Mouse (Mus musculus) heart, embryonic 12.5 days (tissue): ENCODE data around the gene Hsd17b2. TPM values are rescaled to one million over a fixed set of nuclear protein-coding genes. Genes with fewer than 3 reads are reported as not detected.
"Not testable (repeated sequence)": the region's sequence is repeated elsewhere in the genome, so short reads cannot be mapped to it uniquely, and the experiment has no call there.

Experiments
- ATAC-seq: fragments of 200-750 bp; cut with Nextera tagmentation; 2 replicates; pipeline ENCODE4 v1.8.0; 2017; ENCODE audit warnings: moderate TSS enrichment, moderate library complexity; ENCODE audit not compliant: insufficient number of reproducible peaks, low FRiP score
- H3K27ac ChIP-seq: fragments of 300-500 bp; sonication (generic); 2 replicates; pipeline ENCODE4 v1.5.1; 2016; ENCODE audit warnings: mild to moderate bottlenecking, moderate library complexity; ENCODE audit not compliant: poor library complexity, severe bottlenecking
- H3K27me3 ChIP-seq: fragments of 300-500 bp; sonication (generic); replicated peaks from 2 replicates; pipeline ENCODE4 v1.6.1; 2016; ENCODE audit warnings: mild to moderate bottlenecking, moderate library complexity
- H3K36me3 ChIP-seq: fragments of 300-500 bp; sonication (generic); 2 replicates; pipeline ENCODE4 v1.6.1; 2016; ENCODE audit warnings: mild to moderate bottlenecking, moderate library complexity
- H3K4me1 ChIP-seq: fragments of 300-500 bp; sonication (generic); replicated peaks from 2 replicates; pipeline ENCODE4 v1.6.1; 2016; ENCODE audit warnings: mild to moderate bottlenecking
- H3K4me2 ChIP-seq: fragments of 300-500 bp; sonication (generic); 2 replicates; pipeline ENCODE4 v1.6.1; 2016; ENCODE audit warnings: mild to moderate bottlenecking, moderate library complexity
- H3K4me3 ChIP-seq: fragments of 300-500 bp; sonication (generic); 2 replicates; pipeline ENCODE4 v1.5.1; 2016; ENCODE audit warnings: mild to moderate bottlenecking
- H3K9ac ChIP-seq: fragments of 300-500 bp; sonication (generic); 2 replicates; pipeline ENCODE4 v1.6.1; 2016; ENCODE audit warnings: mild to moderate bottlenecking, moderate library complexity
- H3K9me3 ChIP-seq: fragments of 300-500 bp; sonication (generic); replicated peaks from 2 replicates; pipeline ENCODE4 v1.6.1; 2016; ENCODE audit warnings: mild to moderate bottlenecking, moderate library complexity
- WGBS: fragments of 180-500 bp; shearing (Covaris S2); methylation state at CpG from one replicate; pipeline ENCODE4 v1.1.7; 2016; 5-methylcytosine and 5-hydroxymethylcytosine counted together
- polyA plus RNA-seq: library from polyadenylated mRNA; unstranded; fragments of >200 nt; fragmentation: Nextera tagmentation; extraction: Ambion mirVana; gene quantifications from 2 replicates; pipeline ENCODE4 v1.2.1, GENCODE M21; 2016

Gene Hsd17b2
- polyA plus RNA-seq, 1 experiment from 2014 or later, result 0.57 TPM

DNA sequence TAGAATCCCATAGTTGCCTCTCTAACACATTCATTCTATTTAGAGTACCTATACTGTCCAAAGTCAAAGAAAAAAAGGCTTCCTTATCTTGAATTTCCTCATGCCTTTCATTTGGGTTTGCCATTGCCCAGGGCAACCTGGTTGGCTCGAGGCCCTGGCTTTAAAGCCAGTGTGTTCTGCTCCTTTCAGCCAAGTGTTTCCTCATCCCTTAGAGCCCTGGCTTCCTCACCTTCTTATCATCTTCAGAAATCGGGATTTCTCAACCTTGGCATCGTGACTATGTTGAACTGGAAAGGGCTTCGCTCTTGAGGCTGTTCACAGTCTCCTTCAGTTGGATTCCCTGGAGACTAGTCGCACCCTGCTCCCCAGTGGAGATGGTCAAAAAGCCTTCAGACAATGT is 12.9 kb downstream of the Hsd17b2 start:
- H3K27ac ChIP-seq, result no peak overlapping the region
- ATAC-seq, result no peak
- no peaks in the 10 kb centered on the region for H3K4me1 ChIP-seq
- 0 out of 2 replicates have a peak, but pooled peaks cover 2% of the 10 kb centered on the region for H3K9me3 ChIP-seq
- no peaks in the 10 kb centered on the region for H3K27me3 ChIP-seq
- 84% methylated on average over 5 of the region's 5 CpGs for WGBS
- no peak overlapping the region for H3K4me3 ChIP-seq
- H3K36me3 ChIP-seq, result no peaks in the 10 kb centered on the region
- H3K4me2 ChIP-seq, result no peak overlapping the region
- H3K9ac ChIP-seq, result no peak overlapping the region

DNA sequence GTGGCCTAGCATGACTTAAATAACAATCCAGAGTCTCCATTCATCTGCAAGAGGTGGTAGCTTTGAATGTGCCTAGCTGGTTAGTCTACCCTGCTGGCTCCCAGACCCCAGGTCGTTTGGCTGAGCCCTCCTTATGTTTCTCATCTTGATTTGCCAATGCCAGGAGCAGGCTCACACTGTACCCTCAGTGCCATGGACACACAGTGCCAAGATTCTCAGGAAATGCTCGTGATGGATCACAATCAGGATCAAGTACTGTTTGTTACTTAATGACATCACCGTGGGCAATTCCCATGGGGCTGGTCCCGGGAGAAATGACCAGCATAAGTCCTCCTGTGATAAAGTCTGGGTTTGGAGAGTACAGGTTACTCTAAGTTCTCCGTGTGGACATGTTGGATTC is 14.2 kb downstream of the Hsd17b2 start:
- WGBS, result 71% methylated on average over 5 of the region's 5 CpGs
- H3K4me1 ChIP-seq, result no peaks in the 10 kb centered on the region
- no peak overlapping the region for H3K4me3 ChIP-seq
- H3K9ac ChIP-seq, result no peak overlapping the region
- no peaks in the 10 kb centered on the region for H3K36me3 ChIP-seq
- H3K4me2 ChIP-seq, result no peak overlapping the region
- no peak for ATAC-seq
- no peaks in the 10 kb centered on the region for H3K27me3 ChIP-seq
- no peak overlapping the region for H3K27ac ChIP-seq
- H3K9me3 ChIP-seq, result 0 out of 2 replicates have a peak, but pooled peaks cover 6% of the 10 kb centered on the region

DNA sequence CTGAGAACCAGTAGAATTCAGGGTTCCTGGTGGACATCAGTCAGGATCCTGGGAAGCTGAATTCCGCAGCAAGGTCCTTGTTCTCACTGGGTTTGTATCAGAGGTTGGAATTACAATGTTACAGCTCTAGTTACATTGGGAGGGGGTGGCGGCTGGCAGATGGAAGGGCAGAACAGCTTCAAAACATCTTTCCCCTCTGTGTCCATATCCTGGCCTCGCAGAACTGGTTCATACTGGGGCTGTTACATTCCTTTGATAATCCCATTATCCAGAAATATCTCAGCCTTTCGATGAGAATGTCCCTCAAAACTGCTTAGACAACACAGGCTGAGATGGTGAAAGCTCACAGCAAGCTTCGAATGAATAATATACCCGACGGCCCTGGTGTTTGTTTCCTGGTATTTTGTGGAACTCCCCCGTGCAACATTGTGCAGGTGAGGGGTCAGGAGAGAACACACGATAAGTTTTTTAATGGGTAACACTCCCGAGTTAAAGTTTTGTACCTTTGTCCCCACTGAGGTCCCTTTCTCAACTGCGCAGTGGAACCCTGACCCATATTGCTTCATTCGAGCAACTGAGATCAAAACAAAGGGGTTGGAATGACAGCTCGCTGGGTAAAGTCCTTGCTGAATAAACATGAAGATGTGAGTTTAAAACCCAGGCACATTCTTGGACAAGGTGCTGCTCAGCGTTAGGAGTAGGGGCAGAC is 16.6 kb downstream of the Hsd17b2 start:
- Histone ChIP-seq H3K9ac (no peak overlapping the region), H3K4me2 (no peak overlapping the region), H3K36me3 (no peaks in the 10 kb centered on the region), H3K4me3 (no peak overlapping the region), H3K27ac (no peak overlapping the region), H3K27me3 (no peaks in the 10 kb centered on the region), H3K9me3 (peaks cover 6% of the 10 kb centered on the region; the same call in 1 of the 2 replicates), H3K4me1 (no peaks in the 10 kb centered on the region)
- no peak for ATAC-seq
- 73% methylated on average over 14 of the region's 14 CpGs for WGBS

DNA sequence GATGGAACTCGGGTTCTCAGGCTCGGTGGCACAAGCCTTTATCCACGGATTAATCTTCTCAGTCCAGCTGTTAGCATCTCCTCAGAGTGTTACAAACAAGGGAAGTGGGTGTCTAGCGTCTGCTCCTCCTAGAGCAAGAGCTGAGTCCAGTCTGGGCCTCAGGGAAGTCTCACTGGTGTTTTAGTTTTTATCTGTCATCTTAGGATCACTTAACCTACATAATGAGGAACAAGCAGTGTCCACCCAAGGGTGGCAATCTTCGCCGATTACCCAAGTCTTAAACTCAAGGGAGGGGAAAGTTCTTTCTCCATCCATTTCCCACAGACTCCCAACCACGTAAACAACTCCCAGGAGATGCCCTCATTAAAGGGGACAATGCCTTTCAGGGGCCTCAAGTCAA is 24.8 kb downstream of the Hsd17b2 start:
- H3K36me3 ChIP-seq, result no peaks in the 10 kb centered on the region
- 58% methylated on average over 7 of the region's 7 CpGs for WGBS

DNA sequence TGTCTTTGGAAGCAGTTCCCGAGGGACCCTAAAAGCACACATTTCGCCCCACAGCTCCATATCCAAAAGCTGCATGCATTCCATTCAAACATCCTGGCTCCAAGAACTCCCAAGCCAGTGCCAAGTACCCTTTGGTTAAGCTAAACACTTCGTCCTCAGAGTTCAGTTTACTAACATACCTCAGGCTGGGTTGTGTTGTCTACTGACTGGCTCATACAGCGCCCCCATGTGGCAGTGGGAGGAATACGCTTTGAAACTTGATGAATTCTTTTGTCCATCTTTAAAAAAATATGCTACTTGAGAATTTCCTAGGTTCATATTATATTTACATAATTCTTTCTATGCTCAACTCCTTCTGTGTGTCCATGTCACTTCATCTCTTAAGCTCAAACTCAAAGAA is 25.9 kb downstream of the Hsd17b2 start:
- Histone ChIP-seq H3K27me3 (no peaks in the 10 kb centered on the region), H3K27ac (no peak overlapping the region), H3K4me2 (no peak overlapping the region), H3K36me3 (no peaks in the 10 kb centered on the region), H3K9me3 (no peaks in the 10 kb centered on the region), H3K9ac (no peak overlapping the region), H3K4me1 (no peaks in the 10 kb centered on the region), H3K4me3 (no peak overlapping the region)
- WGBS, result 66% methylated on average over 5 of the region's 5 CpGs
- ATAC-seq, result no peak

More for the DNA sequence above, 24.8 kb downstream of the Hsd17b2 start:
- ATAC-seq, result no peak
- Histone ChIP-seq H3K4me1 (no peaks in the 10 kb centered on the region), H3K4me3 (no peak overlapping the region), H3K9me3 (no peaks in the 10 kb centered on the region; the same call in 1 of the 2 replicates), H3K4me2 (no peak overlapping the region), H3K27ac (no peak overlapping the region), H3K27me3 (no peaks in the 10 kb centered on the region), H3K9ac (no peak overlapping the region)

DNA sequence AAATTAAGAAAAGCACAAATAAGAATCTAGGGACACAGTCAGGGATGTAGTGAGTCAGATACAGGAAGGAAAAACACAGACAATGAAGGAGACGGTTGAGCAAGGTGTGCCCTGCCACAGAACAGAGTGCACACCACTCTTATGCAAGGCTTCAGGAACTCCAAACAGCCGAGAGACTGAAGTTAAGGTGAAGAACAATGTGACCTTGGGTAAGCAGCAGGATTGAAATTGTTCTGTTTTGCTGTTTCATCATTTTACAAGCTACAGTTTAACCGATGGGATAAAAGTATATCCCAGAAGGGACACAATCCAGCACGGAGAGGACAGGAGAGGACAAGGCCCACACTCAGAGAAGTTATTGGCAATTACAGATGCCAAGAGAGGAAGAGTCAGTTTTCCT is 26.5 kb downstream of the Hsd17b2 start:
- H3K4me2 ChIP-seq, result no peak overlapping the region
- no peaks in the 10 kb centered on the region for H3K4me1 ChIP-seq
- H3K9ac ChIP-seq, result no peak overlapping the region
- ATAC-seq, result no peak
- H3K36me3 ChIP-seq, result no peaks in the 10 kb centered on the region
- no peak overlapping the region for H3K4me3 ChIP-seq
- no peak overlapping the region for H3K27ac ChIP-seq
- no peaks in the 10 kb centered on the region for H3K9me3 ChIP-seq
- WGBS, result 78% methylated on average over 4 of the region's 4 CpGs
- H3K27me3 ChIP-seq, result no peaks in the 10 kb centered on the region

DNA sequence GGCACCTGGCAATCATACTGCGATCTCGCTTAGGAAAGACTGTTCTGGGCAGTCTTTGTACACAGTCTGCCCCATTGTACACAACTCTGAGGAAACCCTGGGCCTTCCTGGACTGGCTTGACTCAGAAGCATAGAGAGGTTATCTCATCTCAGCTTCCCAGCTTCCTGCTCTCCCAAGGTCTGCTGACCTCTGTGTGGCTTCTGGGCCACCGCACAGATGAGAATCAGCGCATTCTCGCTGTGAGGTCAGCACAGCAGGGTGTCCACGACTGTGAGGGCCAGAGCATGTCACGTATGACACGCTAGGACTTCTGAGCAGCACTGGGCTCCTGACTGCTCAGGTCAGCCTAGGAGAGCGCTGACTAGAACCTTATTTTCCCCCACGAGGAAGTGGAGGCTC is 29.3 kb downstream of the Hsd17b2 start:
- no peaks in the 10 kb centered on the region for H3K4me1 ChIP-seq
- no peaks in the 10 kb centered on the region for H3K36me3 ChIP-seq
- H3K9me3 ChIP-seq, result no peaks in the 10 kb centered on the region
- H3K27me3 ChIP-seq, result no peaks in the 10 kb centered on the region
- WGBS, result 40% methylated on average over 10 of the region's 10 CpGs
- H3K27ac ChIP-seq, result no peak overlapping the region
- no peak overlapping the region for H3K4me2 ChIP-seq
- H3K4me3 ChIP-seq, result no peak overlapping the region
- 0 out of 2 replicates have a peak, but pooled peaks have one; percentile 18 for ATAC-seq
- H3K9ac ChIP-seq, result no peak overlapping the region

DNA sequence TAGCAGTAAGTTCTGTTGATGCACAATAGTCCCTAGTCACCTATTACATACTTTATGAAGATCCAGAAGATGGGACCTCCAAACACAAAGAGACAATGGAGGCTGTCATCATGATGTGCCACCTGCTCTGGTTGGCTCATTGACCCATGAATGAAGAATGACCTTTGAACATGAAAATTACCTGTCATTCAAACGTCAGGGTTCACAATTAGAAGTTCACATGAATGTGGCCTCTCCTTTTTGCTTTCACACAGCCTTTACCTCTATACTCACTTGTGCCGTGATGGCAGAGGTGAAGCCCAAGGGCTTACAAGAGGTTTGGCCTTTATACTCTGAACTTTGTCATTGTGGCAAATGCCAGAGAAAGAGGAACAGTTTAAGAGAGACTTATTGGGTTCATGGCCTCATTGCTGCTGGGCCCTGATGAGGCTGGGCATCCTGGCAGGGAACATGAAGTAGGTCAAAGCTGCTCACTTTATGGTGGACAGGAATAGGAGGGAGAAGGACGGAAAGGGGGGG is 35.0 kb downstream of the Hsd17b2 start:
- WGBS, result 71% methylated on average over 3 of the region's 3 CpGs
- H3K9ac ChIP-seq, result no peak overlapping the region
- no peak for ATAC-seq

DNA sequence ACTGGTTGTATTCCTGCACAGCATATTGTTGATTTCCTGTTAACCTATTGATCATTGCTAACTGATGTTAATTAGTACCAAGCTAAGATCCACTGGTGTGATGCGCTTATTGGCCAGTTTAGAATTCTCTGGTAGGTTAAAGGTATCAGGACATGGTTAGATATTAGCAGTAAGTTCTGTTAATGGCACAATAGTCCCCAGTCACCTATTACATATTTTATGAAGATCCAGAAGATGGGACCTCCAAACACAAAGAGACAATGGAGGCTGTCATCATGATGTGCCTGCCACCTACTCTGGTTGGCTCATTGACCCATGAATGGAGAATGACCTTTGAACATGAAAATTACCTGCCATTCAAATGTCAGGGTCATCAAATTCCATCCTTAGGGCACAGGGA is 36.5 kb downstream of the Hsd17b2 start:
- not testable (repeated sequence) for H3K27ac ChIP-seq, H3K4me3 ChIP-seq, ATAC-seq, H3K4me1 ChIP-seq, H3K36me3 ChIP-seq, H3K9ac ChIP-seq, H3K4me2 ChIP-seq, H3K27me3 ChIP-seq, H3K9me3 ChIP-seq
- 88% methylated on average over 1 of the region's 1 CpGs for WGBS

More for the DNA sequence above, 35.0 kb downstream of the Hsd17b2 start:
- no peaks in the 10 kb centered on the region for H3K9me3 ChIP-seq
- H3K4me1 ChIP-seq, result no peaks in the 10 kb centered on the region
- no peaks in the 10 kb centered on the region for H3K36me3 ChIP-seq
- no peak overlapping the region for H3K4me2 ChIP-seq
- H3K27me3 ChIP-seq, result no peaks in the 10 kb centered on the region
- H3K4me3 ChIP-seq, result no peak overlapping the region
- no peak overlapping the region for H3K27ac ChIP-seq

DNA sequence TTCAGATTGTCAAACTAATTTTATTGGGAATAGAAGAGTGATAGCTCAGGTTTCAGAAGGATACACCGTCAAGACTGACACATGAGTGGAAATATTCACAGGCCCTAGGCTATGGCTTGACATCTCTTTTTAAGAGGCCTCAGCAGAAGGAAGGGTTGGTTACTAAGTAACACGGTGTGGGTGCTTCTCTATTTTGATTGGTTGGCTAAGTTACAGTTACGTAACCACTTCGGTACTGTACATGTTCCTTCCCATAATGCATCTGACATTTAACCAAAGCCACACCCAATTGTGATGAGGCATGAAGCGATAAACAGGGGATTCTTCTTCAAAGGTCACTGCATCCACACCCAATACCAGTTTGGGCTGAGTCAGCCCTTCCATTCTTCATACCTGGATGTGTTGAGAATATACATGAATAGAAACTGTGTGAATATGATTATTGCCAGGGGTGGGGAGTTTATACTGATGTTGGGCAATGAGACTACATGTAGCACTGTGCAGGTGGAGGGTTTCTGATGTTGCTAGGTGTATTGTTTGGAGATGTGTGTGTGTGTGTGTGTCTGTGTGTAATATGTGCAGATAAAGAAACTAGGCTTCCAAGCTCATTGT is 38.8 kb downstream of the Hsd17b2 start:
- Histone ChIP-seq H3K4me2 (no peak overlapping the region), H3K27me3 (no peaks in the 10 kb centered on the region), H3K9me3 (no peaks in the 10 kb centered on the region; the same call in 1 of the 2 replicates), H3K36me3 (no peaks in the 10 kb centered on the region), H3K4me1 (peaks cover 7% of the 10 kb centered on the region), H3K27ac (no peak overlapping the region), H3K9ac (no peak overlapping the region), H3K4me3 (no peak overlapping the region)
- 89% methylated on average over 5 of the region's 5 CpGs for WGBS
- ATAC-seq, result no peak

DNA sequence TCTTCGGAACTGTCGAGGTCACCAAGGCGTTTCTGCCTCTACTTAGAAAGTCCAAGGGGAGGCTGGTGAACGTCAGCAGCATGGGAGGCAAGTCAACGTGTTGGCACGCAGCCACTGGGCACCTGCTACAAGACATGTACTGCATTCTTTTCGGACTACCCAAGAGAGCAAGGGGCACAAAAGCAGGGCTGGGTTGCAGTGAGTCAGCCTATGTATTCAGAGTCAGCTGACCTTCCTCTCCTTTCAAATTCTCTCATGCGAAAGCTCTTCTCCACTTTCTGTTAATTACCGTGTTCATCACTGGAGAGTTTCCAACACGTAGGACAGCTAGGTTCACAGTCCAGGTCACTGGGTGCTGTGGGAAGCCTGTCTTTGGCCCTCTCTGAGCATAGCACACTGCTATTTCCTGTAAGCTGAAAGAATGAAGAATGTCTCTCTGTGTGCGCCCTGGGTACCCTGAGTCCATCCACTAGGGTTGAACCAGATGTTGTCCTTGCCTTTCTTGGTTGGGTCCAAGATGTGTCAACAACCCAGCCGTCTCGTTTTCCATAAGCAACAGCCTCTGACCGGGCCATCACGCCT is 40.8 kb downstream of the Hsd17b2 start:
- Histone ChIP-seq H3K4me1 (peaks cover 7% of the 10 kb centered on the region), H3K4me3 (no peak overlapping the region), H3K27me3 (no peaks in the 10 kb centered on the region), H3K36me3 (no peaks in the 10 kb centered on the region), H3K9ac (no peak overlapping the region), H3K4me2 (no peak overlapping the region), H3K27ac (no peak overlapping the region), H3K9me3 (no peaks in the 10 kb centered on the region; the same call in 1 of the 2 replicates)
- ATAC-seq, result no peak
- WGBS, result 67% methylated on average over 15 of the region's 15 CpGs
